Mouse (Mus musculus) layer of hippocampus, adult 8-10 months (tissue): ENCODE results near the gene Rps25. TPM values are rescaled to one million over a fixed set of nuclear protein-coding genes. Genes with fewer than 3 reads are reported as not detected.

Experiments
- DNase-seq, 2 experiments: peaks; one replicate each; pipeline ENCODE4 v3.0.0; 2022; ENCODE audit warnings: low spot score in 2 of 2
- microRNA-seq, 2 experiments: library from miRNA; unstranded; fragments of <30 nt; microRNA quantifications; one replicate each; pipeline ENCODE4 v1.2.0; 2022
- total RNA-seq, 4 experiments: library from RNA; stranded (reverse); gene quantifications; 2 replicates each; pipeline ENCODE4 v1.2.4; 2022

Gene Rps25
- total RNA-seq, 4 experiments from 2014 or later, result 739 to 859 (median 825) TPM

GRCm38 (mm10) chr9:44454891-44455220 lies 47.9 kb downstream of the Rps25 start, which contains the start of gene Upk2:
Gene Upk2 (minus strand): TSS chr9:44454976.
- no peak for DNase-seq

- DNase-seq, result peak; percentile 88 to 92
Measured at GRCm38 (mm10) chr9:44457035-44457742, 50.2 kb downstream of the Rps25 start.

Small RNAs within 50 kb of the gene (microRNA-seq; reads per million reads assigned to microRNA genes)
- gene Mir7085, result 1.6 to 1.8 reads per million in 2 experiments

Other genes with a start within 250 kb of the Rps25 start
- gene Cbl, start 173.1 kb upstream of the Rps25 start, total RNA-seq, result 10 to 100 TPM; 58.7 to 75.3 (median 65.0) TPM
- 10 to 100 TPM in 1 of 4 experiments, 1 to 10 TPM in 3; 2.4 to 10.2 (median 4.0) TPM for gene Ccdc153, start 166.5 kb upstream of the Rps25 start, total RNA-seq
- gene Pdzd3, start 155.7 kb upstream of the Rps25 start, total RNA-seq, result 1 to 10 TPM in 3 of 4 experiments, under 1 TPM in 1; 0.49 to 2.0 (median 1.1) TPM
- gene Nlrx1, start 138.5 kb upstream of the Rps25 start, total RNA-seq, result 10 to 100 TPM in 3 of 4 experiments, 1 to 10 TPM in 1; 8.7 to 13.1 (median 10.5) TPM
- gene Abcg4, start 118.5 kb upstream of the Rps25 start, total RNA-seq, result 10 to 100 TPM; 69.2 to 77.6 (median 71.1) TPM
- 10 to 100 TPM; 32.0 to 40.3 (median 38.4) TPM for gene Hinfp, start 101.5 kb upstream of the Rps25 start, total RNA-seq
- 100 to 1,000 TPM; 177 to 228 (median 205) TPM for gene C2cd2l, start 86.9 kb upstream of the Rps25 start, total RNA-seq
- 10 to 100 TPM; 15.1 to 19.7 (median 16.1) TPM for gene Dpagt1, start 81.1 kb upstream of the Rps25 start, total RNA-seq
- gene H2afx, start 72.4 kb upstream of the Rps25 start, total RNA-seq, result 10 to 100 TPM; 40.3 to 44.3 (median 41.6) TPM
- 10 to 100 TPM; 20.2 to 26.9 (median 25.3) TPM for gene Hmbs, start 62.9 kb upstream of the Rps25 start, total RNA-seq
- gene Vps11, start 45.5 kb upstream of the Rps25 start, total RNA-seq, result 10 to 100 TPM; 56.4 to 64.6 (median 60.9) TPM
- gene Hyou1, start 27.6 kb upstream of the Rps25 start, total RNA-seq, result 100 to 1,000 TPM in 3 of 4 experiments, 10 to 100 TPM in 1; 96.8 to 147 (median 121) TPM
- 10 to 100 TPM; 24.0 to 29.5 (median 28.1) TPM for gene Slc37a4, start 10.3 kb upstream of the Rps25 start, total RNA-seq
- gene Trappc4, start 461 bp downstream of the Rps25 start, total RNA-seq, result 10 to 100 TPM; 63.7 to 73.0 (median 68.9) TPM
- gene Ccdc84, start 11.4 kb downstream of the Rps25 start, total RNA-seq, result 10 to 100 TPM; 21.1 to 24.9 (median 23.4) TPM
- gene Foxr1, start 34.0 kb downstream of the Rps25 start, total RNA-seq, result not detected
- gene Upk2, start 47.8 kb downstream of the Rps25 start, total RNA-seq, result not detected
- 10 to 100 TPM; 61.8 to 68.3 (median 64.9) TPM for gene Bcl9l, start 75.7 kb downstream of the Rps25 start, total RNA-seq
- gene Cxcr5, start 154.7 kb downstream of the Rps25 start, total RNA-seq, result not detected
- 100 to 1,000 TPM; 130 to 145 (median 134) TPM for gene Ddx6, start 197.8 kb downstream of the Rps25 start, total RNA-seq